Mouse (Mus musculus) hindbrain, embryonic 11.5 days (tissue): ENCODE data around the gene Sarm1. TPM values are rescaled to one million over a fixed set of nuclear protein-coding genes. Genes with fewer than 3 reads are reported as not detected.

ENCODE experiments used
- ATAC-seq: fragments of 200-750 bp; cut with Nextera tagmentation; 2 replicates; pipeline ENCODE4 v1.8.0; 2017; ENCODE audit warnings: mild to moderate bottlenecking, moderate TSS enrichment, moderate library complexity; ENCODE audit not compliant: low FRiP score
- DNase-seq: peaks from one replicate; pipeline ENCODE4 v3.0.0-alpha.2; 2015; ENCODE audit warnings: low spot score
- H3K27ac ChIP-seq: fragments of 300-500 bp; sonication (generic); 2 replicates; pipeline ENCODE4 v1.5.1; 2014; ENCODE audit warnings: mild to moderate bottlenecking, low read depth, low read length
- H3K27me3 ChIP-seq: fragments of 300-500 bp; sonication (generic); 2 replicates; pipeline ENCODE4 v1.6.1; 2014; ENCODE audit warnings: mild to moderate bottlenecking, low read length, moderate library complexity, mixed read lengths; ENCODE audit not compliant: control insufficient read depth, insufficient read depth
- H3K36me3 ChIP-seq: fragments of 300-500 bp; sonication (generic); 2 replicates; pipeline ENCODE4 v1.6.1; 2014; ENCODE audit warnings: mild to moderate bottlenecking, low read length, moderate library complexity, mixed read lengths; ENCODE audit not compliant: control insufficient read depth, insufficient read depth
- H3K4me1 ChIP-seq: fragments of 300-500 bp; sonication (generic); replicated peaks from 2 replicates; pipeline ENCODE4 v1.6.1; 2014; ENCODE audit warnings: low read length, mixed read lengths; ENCODE audit not compliant: control insufficient read depth, insufficient read depth
- H3K4me2 ChIP-seq: fragments of 300-500 bp; sonication (generic); replicated peaks from 2 replicates; pipeline ENCODE4 v1.6.1; 2014; ENCODE audit warnings: mild to moderate bottlenecking, low read depth, low read length
- H3K4me3 ChIP-seq: fragments of 300-500 bp; sonication (generic); 2 replicates; pipeline ENCODE4 v1.5.1; 2014; ENCODE audit warnings: low read depth, low read length
- H3K9ac ChIP-seq: fragments of 300-500 bp; sonication (generic); 2 replicates; pipeline ENCODE4 v1.6.1; 2014; ENCODE audit warnings: low read depth, low read length
- H3K9me3 ChIP-seq: fragments of 300-500 bp; sonication (generic); 2 replicates; pipeline ENCODE4 v1.6.1; 2016; ENCODE audit warnings: low read length; ENCODE audit not compliant: control insufficient read depth
- WGBS: fragments of 180-500 bp; shearing (Covaris S2); extraction: QIAGEN DNeasy Blood & Tissue Kit; methylation state at CpG from one replicate; pipeline ENCODE4 v1.1.7; 2014; 5-methylcytosine and 5-hydroxymethylcytosine counted together
- polyA plus RNA-seq: library from polyadenylated mRNA; unstranded; fragments of >200 nt; fragmentation: Nextera tagmentation; extraction: Ambion mirVana; gene quantifications from 2 replicates; pipeline ENCODE4 v1.2.1, GENCODE M21; 2014

Gene Sarm1
- polyA plus RNA-seq, 1 experiment from 2014 or later: 16.3 TPM

DNA sequence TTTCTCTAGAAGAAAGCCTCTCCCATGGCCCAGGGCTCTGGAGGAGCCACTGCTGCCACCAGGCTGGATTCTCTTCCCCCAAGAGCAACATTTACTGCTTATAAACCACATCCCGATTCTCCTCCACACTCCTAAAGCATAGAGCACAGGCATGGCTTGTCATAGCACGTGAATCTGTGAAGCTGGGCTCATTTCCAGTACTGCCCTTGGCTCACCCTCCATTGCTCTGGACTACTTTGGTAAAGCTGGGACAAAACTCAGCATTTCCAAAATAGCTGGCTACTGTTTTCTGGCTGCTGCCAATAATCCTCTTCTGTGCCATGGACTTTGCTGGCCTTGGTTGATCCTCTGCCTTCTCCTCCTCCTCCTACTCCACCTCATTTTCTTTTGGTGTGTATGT, 73.2 kb downstream of the Sarm1 start:
- H3K27ac ChIP-seq: no peak overlapping the region
- H3K9ac ChIP-seq: no peak overlapping the region
- WGBS: 71% methylated on average over 2 of the region's 2 CpGs
- DNase-seq (no peak), ATAC-seq (no peak)
- H3K4me2 ChIP-seq: no peak overlapping the region
- H3K36me3 ChIP-seq: no peaks in the 10 kb centered on the region
- no peaks in the 10 kb centered on the region for H3K27me3 ChIP-seq
- no peak overlapping the region for H3K4me3 ChIP-seq
- H3K9me3 ChIP-seq: no peaks in the 10 kb centered on the region
- H3K4me1 ChIP-seq: no peaks in the 10 kb centered on the region

Other genes starting within 250 kb of the Sarm1 start
- gene 2610507B11Rik, start 236.0 kb downstream of the Sarm1 start, polyA plus RNA-seq: 65.4 and 94.5 TPM in 2 replicates
- gene BC030499, start 206.9 kb downstream of the Sarm1 start, polyA plus RNA-seq: 0.11 and 0.20 TPM in 2 replicates
- 48.3 and 52.2 TPM in 2 replicates for gene Spag5, start 196.2 kb downstream of the Sarm1 start, polyA plus RNA-seq
- gene Aldoc, start 174.8 kb downstream of the Sarm1 start, polyA plus RNA-seq: 2.7 and 3.3 TPM in 2 replicates
- 49.4 and 54.2 TPM in 2 replicates for gene Pigs, start 169.3 kb downstream of the Sarm1 start, polyA plus RNA-seq
- 66.2 and 73.1 TPM in 2 replicates for gene Unc119, start 154.3 kb downstream of the Sarm1 start, polyA plus RNA-seq
- gene Foxn1, start 111.2 kb downstream of the Sarm1 start, polyA plus RNA-seq: 0.05 TPM in 1 of 2 replicates, not detected in the other
- gene Slc13a2, start 75.5 kb downstream of the Sarm1 start, polyA plus RNA-seq: not detected in 2 replicates
- 14.5 and 15.9 TPM in 2 replicates for gene Slc46a1, start 32.1 kb downstream of the Sarm1 start, polyA plus RNA-seq
- gene Vtn, start 1.3 kb upstream of the Sarm1 start, polyA plus RNA-seq: 95.4 and 129 TPM in 2 replicates
- not detected in 2 replicates for gene Sebox, start 5.7 kb upstream of the Sarm1 start, polyA plus RNA-seq
- gene Tmem199, start 14.4 kb upstream of the Sarm1 start, polyA plus RNA-seq: 91.3 and 95.8 TPM in 2 replicates
- gene Poldip2, start 14.4 kb upstream of the Sarm1 start, polyA plus RNA-seq: 131 and 144 TPM in 2 replicates
- 63.3 and 66.5 TPM in 2 replicates for gene Tnfaip1, start 38.6 kb upstream of the Sarm1 start, polyA plus RNA-seq
- 107 and 111 TPM in 2 replicates for gene Ift20, start 38.6 kb upstream of the Sarm1 start, polyA plus RNA-seq
- 72.0 and 73.8 TPM in 2 replicates for gene Tmem97, start 53.0 kb upstream of the Sarm1 start, polyA plus RNA-seq
- 27.5 and 34.4 TPM in 2 replicates for gene Nlk, start 199.6 kb upstream of the Sarm1 start, polyA plus RNA-seq